Mouse (Mus musculus): ENCODE results near the gene Glb1.

Gene Glb1

GRCm38 (mm10) chr9:114394677-114395076 is 6.2 kb upstream of the Glb1 start:
- in situ Hi-C loops (cut with MboI) = no loop called here

GRCm38 (mm10) chr9:114395258-114395657 is 5.6 kb upstream of the Glb1 start:
- in situ Hi-C loops (cut with MboI) = no loop called here

- in situ Hi-C loops (cut with MboI) = no loop called here
Measured at GRCm38 (mm10) chr9:114399680-114400079, 1.2 kb upstream of the Glb1 start.

- in situ Hi-C loops (cut with MboI) = no loop called here
Measured at GRCm38 (mm10) chr9:114400588-114400948, 308 bp upstream of the Glb1 start.

DNA sequence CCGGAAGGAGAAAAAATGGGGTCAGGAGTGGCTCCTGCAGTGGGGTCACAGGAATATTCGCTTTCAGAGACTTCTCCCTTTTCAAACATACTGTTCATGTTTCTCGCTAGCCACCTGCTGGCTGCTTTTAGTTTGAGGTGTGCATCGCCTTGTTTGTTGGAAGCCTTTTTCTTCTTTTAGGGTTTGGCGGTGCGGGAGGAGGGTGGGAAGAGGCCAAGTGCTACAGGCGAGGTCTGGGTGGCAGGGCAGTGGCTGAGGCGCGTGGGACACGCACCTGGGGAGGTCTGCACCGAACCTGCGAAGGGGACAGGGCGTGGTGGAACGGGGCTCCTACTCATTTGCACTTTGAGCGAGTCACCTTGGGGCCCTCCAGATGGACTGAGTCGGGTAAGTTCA is 807 bp downstream of the Glb1 start:
- in situ Hi-C loops (cut with MboI) = no loop called here

GRCm38 (mm10) chr9:114407676-114408075 is 6.8 kb downstream of the Glb1 start:
- in situ Hi-C loops (cut with MboI) = no loop called here

GRCm38 (mm10) chr9:114410313-114410862 is 9.5 kb downstream of the Glb1 start:
- in situ Hi-C loops (cut with MboI) = no loop called here

- in situ Hi-C loops (cut with MboI) = no loop called here
Measured at GRCm38 (mm10) chr9:114411295-114411694, 10.4 kb downstream of the Glb1 start.

- in situ Hi-C loops (cut with MboI) = no loop called here
Measured at GRCm38 (mm10) chr9:114412406-114412805, 11.5 kb downstream of the Glb1 start.

DNA sequence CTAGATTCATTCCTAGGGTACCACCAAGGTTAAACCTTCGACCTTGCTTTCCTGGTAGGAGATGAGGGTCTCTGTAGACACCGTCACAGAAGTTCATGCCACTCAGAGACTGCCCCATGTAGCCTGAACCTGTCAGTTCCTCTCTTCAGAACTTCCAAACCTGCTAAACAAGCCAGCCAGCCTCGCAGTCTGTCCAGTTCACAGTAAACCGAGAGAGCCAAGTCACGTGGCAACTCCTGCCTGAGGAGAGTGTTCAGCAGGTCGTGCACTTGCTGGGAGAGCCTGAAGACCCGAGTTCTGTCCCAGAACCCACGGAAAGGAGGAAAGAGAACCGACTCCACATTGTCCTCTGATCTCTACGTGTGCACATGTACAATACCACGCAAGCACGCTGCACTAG is 13.0 kb downstream of the Glb1 start:
- in situ Hi-C loops (cut with MboI) = no loop called here

GRCm38 (mm10) chr9:114415701-114416100 is 14.8 kb downstream of the Glb1 start:
- in situ Hi-C loops (cut with MboI) = no loop called here

- in situ Hi-C loops (cut with MboI) = no loop called here
Measured at GRCm38 (mm10) chr9:114416646-114417517, 16.0 kb downstream of the Glb1 start.

- in situ Hi-C loops (cut with MboI) = no loop called here
Measured at GRCm38 (mm10) chr9:114418187-114418586, 17.3 kb downstream of the Glb1 start.

- in situ Hi-C loops (cut with MboI) = no loop called here
Measured at GRCm38 (mm10) chr9:114420443-114420842, 19.6 kb downstream of the Glb1 start.

DNA sequence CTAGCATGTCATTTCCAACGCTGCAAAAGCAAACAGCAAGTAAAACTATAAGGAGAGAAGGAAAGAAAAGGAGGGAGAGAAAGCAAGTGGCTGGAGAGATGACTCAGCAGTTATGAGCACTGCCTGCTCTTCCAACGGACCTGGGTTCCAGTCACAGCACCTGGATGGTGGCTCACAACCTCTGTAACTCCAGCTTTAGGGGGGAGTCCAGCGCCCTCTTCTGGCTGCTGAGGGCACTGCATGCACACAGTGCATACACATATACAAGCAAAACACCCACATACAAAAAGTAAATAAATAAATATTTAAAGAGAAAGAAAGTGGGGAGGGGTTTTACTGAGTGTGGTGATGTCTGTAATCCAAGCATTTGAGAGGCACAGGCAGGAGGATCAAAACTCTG is 20.2 kb downstream of the Glb1 start:
- in situ Hi-C loops (cut with MboI) = no loop called here

GRCm38 (mm10) chr9:114421797-114422196 is 20.9 kb downstream of the Glb1 start:
- in situ Hi-C loops (cut with MboI) = no loop called here

GRCm38 (mm10) chr9:114425576-114425975 is 24.7 kb downstream of the Glb1 start:
- in situ Hi-C loops (cut with MboI) = no loop called here

- in situ Hi-C loops (cut with MboI) = no loop called here
Measured at GRCm38 (mm10) chr9:114426201-114426600, 25.3 kb downstream of the Glb1 start.

DNA sequence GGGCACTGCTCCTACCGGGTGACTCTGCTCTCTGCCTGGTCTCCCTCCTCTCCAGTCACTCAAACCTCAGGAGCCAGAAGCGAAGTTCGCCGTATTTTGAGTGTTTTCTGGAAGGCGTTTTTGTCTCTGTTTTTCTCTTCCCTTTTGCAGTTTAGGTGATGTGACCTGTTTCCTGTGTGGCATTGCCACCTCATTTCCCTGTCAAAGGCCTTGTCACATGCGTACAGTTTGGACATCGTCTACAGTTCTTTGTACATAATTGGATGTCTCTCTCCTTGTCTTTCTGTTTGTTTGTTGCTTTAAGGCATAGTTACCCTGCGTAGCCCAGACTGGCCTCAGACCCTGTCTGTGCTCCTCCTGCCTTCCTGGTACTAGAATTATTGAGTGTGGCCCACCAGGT is 26.5 kb downstream of the Glb1 start:
- in situ Hi-C loops (cut with MboI) = no loop called here

GRCm38 (mm10) chr9:114428103-114428834 is 27.4 kb downstream of the Glb1 start:
- in situ Hi-C loops (cut with MboI) = no loop called here

DNA sequence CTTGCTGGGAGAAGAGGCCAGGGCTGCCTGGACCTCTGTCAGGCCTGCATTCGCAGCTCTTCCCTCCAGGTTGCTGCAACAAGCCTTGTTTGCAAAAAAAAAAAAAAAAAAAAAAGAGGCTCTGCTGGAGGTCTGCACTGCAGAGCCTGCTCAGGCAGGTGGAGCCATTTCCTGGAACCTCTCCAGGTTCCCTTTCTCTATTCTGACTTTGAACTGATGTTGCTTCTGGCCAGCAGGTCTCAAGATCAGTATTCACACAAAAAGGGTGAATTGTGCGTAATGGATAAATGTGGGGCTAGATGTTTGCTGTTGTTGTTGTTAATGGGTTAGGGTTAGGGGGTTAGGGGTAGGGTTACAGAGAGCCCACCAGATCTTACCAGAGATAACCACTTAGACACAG is 34.8 kb downstream of the Glb1 start:
- in situ Hi-C loops (cut with MboI) = no loop called here

DNA sequence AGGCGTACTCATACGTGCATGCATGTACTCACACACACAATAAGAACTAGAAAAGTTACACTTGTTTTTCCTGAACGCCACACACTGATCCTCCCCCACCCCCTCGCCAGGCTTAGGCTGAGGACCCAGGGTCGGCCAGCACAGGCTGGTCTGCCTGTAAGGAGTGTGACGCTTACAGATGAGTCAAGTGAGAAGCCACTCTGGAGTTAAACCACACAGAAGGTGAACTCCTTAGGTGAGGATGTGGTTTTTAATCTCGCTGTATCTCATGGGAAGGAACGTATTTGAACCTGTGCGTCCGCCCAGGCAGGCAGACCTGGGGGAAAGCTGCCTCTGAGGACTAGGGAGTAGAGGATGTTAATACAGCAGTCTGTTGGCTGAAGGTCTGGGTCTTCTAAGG is 39.7 kb downstream of the Glb1 start:
- in situ Hi-C loops (cut with MboI) = no loop called here

- in situ Hi-C loops (cut with MboI) = no loop called here
Measured at GRCm38 (mm10) chr9:114442225-114442624, 41.3 kb downstream of the Glb1 start.

Measured in mature B cell (primary cell).